Mouse (Mus musculus): ENCODE results near the gene Pomgnt1.

DNA sequence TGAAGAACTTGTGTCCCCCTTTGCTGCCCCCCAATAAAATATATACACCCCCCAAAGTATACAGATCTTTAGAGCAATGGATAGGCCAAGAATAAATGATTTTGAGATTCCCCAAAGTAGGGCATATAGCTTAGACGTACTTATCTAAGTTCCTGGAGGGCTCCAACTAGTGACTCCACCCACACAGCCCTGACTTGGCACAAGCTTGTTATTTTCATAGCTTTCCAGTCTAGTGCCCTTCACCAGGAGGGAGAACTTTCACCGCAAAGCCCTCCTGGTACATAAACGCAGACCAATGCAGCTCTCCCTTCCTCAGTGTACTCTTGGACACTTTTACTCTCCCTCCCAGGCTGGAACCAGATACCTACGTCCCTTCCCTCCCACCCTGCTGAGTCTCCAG lies 38.5 kb downstream of the Pomgnt1 start:
- TF ChIP-seq CTCF (IDR thresholded peaks at IDR 0.05; ENCODE audit: borderline replicate concordance, control insufficient read depth, extremely low read depth, insufficient read depth, low read length, poor library complexity) (no peak), POLR2A (IDR thresholded peaks at IDR 0.05; ENCODE audit: control insufficient read depth, extremely low read depth, insufficient read depth, low read length, poor library complexity) (no peak)
